Mouse (Mus musculus) embryonic facial prominence, embryonic 14.5 days (tissue): ENCODE results near the gene Cldn34c4. TPM values are rescaled to one million over a fixed set of nuclear protein-coding genes. Genes with fewer than 3 reads are reported as not detected.

Source experiments
- ATAC-seq: fragments of 200-750 bp; cut with Nextera tagmentation; 2 replicates; pipeline ENCODE4 v1.8.0; 2017; ENCODE audit warnings: low read depth, moderate number of reproducible peaks, moderate TSS enrichment
- DNase-seq: peaks from one replicate; pipeline ENCODE4 v3.0.0-alpha.2; 2015; ENCODE audit warnings: low spot score
- H3K27ac ChIP-seq: fragments of 300-500 bp; sonication (generic); replicated peaks from 2 replicates; pipeline ENCODE4 v1.5.1; 2014; ENCODE audit warnings: low read depth, mild to moderate bottlenecking, low read length, moderate library complexity
- H3K27me3 ChIP-seq: fragments of 300-500 bp; sonication (generic); replicated peaks from 2 replicates; pipeline ENCODE4 v1.6.1; 2014; ENCODE audit warnings: low read length; ENCODE audit not compliant: control insufficient read depth, insufficient read depth
- H3K36me3 ChIP-seq: fragments of 300-500 bp; sonication (generic); 2 replicates; pipeline ENCODE4 v1.6.1; 2014; ENCODE audit warnings: low read length, mixed read lengths; ENCODE audit not compliant: control insufficient read depth, insufficient read depth
- H3K4me1 ChIP-seq: fragments of 300-500 bp; sonication (generic); 2 replicates; pipeline ENCODE4 v1.6.1; 2014; ENCODE audit warnings: antibody characterized with exemption, low read length; ENCODE audit not compliant: control insufficient read depth, insufficient read depth
- H3K4me2 ChIP-seq: fragments of 300-500 bp; sonication (generic); 2 replicates; pipeline ENCODE4 v1.6.1; 2014; ENCODE audit warnings: low read depth, mild to moderate bottlenecking, low read length, moderate library complexity, mixed read lengths
- H3K4me3 ChIP-seq: fragments of 300-500 bp; sonication (generic); 2 replicates; pipeline ENCODE4 v1.5.1; 2014; ENCODE audit warnings: low read depth, mild to moderate bottlenecking, low read length
- H3K9ac ChIP-seq: fragments of 300-500 bp; sonication (generic); 2 replicates; pipeline ENCODE4 v1.6.1; 2014; ENCODE audit warnings: low read depth, mild to moderate bottlenecking, low read length, moderate library complexity, mixed read lengths
- H3K9me3 ChIP-seq: fragments of 300-500 bp; sonication (generic); 2 replicates; pipeline ENCODE4 v1.6.1; 2016; ENCODE audit warnings: low read length; ENCODE audit not compliant: control insufficient read depth
- WGBS: fragments of 180-500 bp; shearing (Covaris S2); extraction: QIAGEN DNeasy Blood & Tissue Kit; methylation state at CpG from one replicate; pipeline ENCODE4 v1.1.7; 2014; 5-methylcytosine and 5-hydroxymethylcytosine counted together
- polyA plus RNA-seq: library from polyadenylated mRNA; unstranded; fragments of >200 nt; fragmentation: Nextera tagmentation; extraction: Ambion mirVana; gene quantifications from 2 replicates; pipeline ENCODE4 v1.2.1, GENCODE M21; 2014

The Cldn34c4 gene
- polyA plus RNA-seq: not detected in 2 replicates

DNA sequence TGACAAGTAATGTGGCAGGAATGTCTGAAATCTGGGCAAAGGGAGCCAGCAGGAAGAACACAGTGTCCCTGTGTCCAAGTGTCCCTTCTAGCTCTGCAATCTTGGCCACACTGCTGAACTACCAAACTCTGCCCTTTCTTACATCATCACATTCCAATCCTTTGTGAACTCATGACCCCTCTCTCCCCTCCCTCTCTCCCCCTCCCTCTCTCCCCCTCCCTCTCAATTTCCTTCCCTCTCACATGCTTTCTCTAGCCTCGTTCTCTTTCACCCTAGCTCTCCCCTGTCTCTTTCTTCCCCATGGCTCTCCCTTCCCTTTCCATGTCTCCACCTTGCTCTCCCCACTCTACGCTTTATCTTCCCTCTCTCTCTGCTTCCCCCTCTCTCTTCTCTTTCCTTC is at the start of gene Cldn34c4:
Cldn34c4 (minus strand) TSS at position 101 of the 400 bp plus-strand sequence.
- no peaks in the 10 kb centered on the region for H3K9me3 ChIP-seq
- ATAC-seq (no peak), DNase-seq (no peak)
- no peak within 1 kb of the TSS for H3K9ac ChIP-seq
- WGBS: 58% methylated on average over 2 of the region's 2 CpGs
- no peak within 1 kb of the TSS for H3K4me3 ChIP-seq
- no peak within 1 kb of the TSS for H3K27ac ChIP-seq
- no peaks in the 10 kb centered on the region for H3K4me1 ChIP-seq
- no peaks in the 10 kb centered on the region for H3K27me3 ChIP-seq
- no peaks in the 10 kb centered on the region for H3K36me3 ChIP-seq
- no peak within 1 kb of the TSS for H3K4me2 ChIP-seq

DNA sequence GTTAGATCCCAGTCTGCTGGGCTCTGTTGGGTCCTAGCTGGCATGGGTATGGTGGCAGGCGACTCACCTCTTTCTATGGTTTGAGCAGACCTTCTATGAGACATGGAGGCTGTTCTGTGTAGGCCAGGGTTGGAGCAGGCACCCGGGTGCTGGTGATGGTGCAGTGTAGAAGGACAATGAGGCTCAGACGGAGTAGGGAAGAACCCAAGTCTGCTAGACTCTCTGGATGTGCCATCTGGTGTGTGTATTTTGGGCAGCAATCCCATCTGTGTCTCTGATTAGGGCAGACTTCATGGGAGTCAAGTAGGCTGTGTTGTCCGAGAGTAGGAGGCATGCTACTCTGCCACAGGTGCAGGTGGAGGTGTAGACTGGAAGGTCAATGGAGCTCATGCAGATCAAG is 10.7 kb upstream of the Cldn34c4 start:
- WGBS: 64% methylated on average over 4 of the region's 4 CpGs
- ATAC-seq: no peak

More for the DNA sequence above, 10.7 kb upstream of the Cldn34c4 start:
- H3K27me3 ChIP-seq: no peaks in the 10 kb centered on the region
- H3K4me3 ChIP-seq: no peak overlapping the region
- H3K4me1 ChIP-seq: no peaks in the 10 kb centered on the region
- no peak overlapping the region for H3K27ac ChIP-seq
- no peak overlapping the region for H3K9ac ChIP-seq
- no peak for DNase-seq
- H3K36me3 ChIP-seq: no peaks in the 10 kb centered on the region
- H3K9me3 ChIP-seq: no peaks in the 10 kb centered on the region
- no peak overlapping the region for H3K4me2 ChIP-seq
